Mouse (Mus musculus) 3T3-L1 (cell line): ENCODE data around the gene Grik3.
"Not testable (repeated sequence)": the region's sequence is repeated elsewhere in the genome, so short reads cannot be mapped to it uniquely, and the experiment has no call there.

Source experiments
- DNase-seq: peaks from one replicate; pipeline ENCODE4 v3.0.0-alpha.2; 2015; ENCODE audit warnings: low read depth, low spot score

Grik3 gene

DNA sequence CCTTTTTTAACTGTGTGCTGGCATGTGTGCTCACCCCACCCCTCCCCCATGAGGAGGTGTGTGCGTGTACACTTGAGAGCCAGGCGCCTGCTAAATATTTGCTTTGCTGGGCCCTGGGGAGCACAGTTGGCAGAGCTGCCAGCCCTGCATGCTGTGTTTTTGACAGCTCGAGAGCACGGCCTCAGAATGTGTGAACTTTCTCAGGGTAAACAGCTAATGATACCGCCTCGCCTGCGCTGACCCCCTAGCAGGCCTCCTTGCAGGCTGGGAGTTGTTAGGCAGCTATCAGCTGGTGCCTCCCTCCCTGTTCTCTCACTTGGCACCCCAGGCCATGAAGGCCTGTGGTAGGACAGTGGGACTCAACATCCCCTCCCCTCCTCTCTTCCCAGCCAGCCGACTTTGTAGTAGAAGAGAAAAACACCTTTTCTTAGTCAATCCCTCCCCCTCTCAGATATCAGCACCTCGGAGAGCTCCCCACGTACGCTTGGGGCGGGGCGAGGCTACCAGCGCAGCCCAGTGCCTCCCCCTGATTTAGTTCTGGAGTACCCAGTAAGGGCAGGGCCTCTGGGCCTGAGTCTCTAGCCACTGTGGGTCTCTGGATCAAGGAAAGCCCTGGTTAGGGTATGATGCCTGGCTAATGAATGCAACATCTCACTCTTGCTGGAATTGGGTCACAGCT, 99.9 kb downstream of the Grik3 start:
- DNase-seq: peak; percentile 4

DNA sequence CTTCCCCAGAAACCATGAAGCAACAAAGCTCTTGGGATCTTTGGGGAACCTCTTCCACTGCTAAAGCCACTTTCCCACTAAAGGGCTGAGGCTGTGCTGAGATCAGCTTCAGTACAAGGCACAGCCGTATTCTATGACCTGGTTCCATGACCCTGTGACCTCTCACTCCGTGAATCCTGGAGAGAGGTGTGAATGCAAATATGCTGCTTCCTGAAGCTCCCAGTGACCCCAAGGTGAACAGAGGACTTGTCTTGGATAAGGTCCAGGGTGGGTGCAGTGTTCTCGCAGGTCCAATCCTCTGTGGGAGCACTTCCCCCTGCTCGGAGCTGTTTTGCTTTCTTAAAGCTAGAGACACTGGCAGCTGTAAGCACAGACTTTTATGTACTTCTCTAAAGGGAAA, 102.2 kb downstream of the Grik3 start:
- no peak for DNase-seq

- DNase-seq: no peak
These were observed 104.5 kb downstream of the Grik3 start for GRCm38 (mm10) chr4:125595011-125595410.

GRCm38 (mm10) chr4:125598677-125599076, 108.2 kb downstream of the Grik3 start:
- no peak for DNase-seq

DNA sequence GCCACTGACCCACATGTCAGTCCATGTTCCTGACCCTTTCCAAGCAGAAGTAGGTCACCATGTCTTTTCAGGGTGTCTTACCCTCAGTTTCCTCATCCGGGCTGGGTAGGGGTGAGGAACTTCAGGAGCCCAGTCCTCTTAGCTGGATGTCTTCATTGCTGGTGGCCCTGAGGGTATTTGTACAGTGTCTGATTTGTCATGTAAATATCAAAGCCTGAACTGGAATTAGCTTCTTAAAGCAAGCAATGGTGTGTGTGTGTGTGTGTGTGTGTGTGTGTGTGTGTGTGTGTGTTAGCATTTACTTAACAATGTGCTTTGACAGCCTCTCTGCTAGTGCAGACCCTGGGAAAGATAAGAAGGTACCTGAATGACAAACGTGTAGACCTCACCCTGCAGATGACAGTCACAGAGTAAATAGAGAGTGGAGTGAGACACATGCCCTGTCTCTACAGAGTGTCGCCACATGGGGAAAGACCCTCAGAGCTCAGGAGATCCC, 109.1 kb downstream of the Grik3 start:
- DNase-seq: no peak

DNA sequence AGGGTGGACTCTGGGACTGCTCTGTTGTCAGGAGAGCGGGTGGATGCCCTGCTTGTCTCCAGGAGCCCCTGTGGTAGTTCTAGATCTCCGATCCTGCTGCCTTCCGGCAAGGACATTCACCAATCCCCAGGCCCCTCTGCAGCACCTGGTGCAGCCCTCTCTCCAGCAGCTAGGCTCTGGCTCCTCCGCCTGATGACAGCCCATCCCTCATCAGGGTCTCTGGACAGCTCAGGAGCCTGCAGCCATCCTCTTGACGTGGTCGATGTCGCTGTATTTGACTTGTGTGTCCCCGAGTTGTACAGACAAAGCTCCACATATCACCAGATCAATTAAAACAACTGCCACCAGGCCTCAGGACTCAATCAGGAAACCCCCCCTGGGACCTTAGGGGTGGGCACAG, 110.1 kb downstream of the Grik3 start:
- no peak for DNase-seq

DNA sequence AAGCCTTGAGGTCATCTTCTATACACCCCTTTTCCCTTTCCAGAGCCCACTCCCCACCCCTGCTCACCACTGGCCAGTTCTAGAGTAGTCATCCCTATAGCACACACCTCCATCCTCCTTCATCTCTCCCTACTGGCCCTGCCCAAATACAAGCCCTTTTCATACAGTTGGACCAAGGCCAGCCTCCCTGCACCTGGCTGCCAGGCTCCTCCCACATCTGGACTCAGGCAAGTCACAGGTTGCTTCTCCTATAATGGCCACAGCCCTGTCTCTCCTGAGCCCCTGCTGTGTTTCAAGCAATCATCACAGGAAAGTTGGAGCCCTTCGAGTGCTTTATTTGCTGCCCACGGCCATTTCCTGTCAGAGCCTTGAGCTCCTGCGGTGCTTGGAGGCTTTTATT, 110.8 kb downstream of the Grik3 start:
- no peak for DNase-seq

- DNase-seq: no peak
These were observed 114.0 kb downstream of the Grik3 start for GRCm38 (mm10) chr4:125604494-125604893.

DNA sequence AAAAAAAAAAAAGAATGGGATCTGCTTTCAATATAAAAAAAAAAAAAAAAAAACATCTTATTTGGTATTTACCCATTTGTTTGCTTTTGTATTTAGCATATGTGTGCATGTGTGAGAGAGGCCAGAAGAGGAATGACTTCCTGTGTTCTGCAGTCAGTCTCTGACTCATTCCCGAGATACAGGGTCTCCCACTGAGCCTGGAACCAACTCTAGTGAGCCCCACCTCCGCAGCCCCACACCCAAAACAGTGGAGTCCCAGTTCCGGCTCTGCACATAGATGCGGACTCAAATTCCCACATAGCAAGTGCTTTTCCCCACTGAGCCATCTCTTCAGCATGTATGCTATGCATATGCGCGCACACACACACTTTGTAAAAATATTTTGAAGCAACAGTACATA, 115.6 kb downstream of the Grik3 start:
- DNase-seq: no peak

- DNase-seq: no peak
These were observed 117.0 kb downstream of the Grik3 start for GRCm38 (mm10) chr4:125607397-125608042.

DNA sequence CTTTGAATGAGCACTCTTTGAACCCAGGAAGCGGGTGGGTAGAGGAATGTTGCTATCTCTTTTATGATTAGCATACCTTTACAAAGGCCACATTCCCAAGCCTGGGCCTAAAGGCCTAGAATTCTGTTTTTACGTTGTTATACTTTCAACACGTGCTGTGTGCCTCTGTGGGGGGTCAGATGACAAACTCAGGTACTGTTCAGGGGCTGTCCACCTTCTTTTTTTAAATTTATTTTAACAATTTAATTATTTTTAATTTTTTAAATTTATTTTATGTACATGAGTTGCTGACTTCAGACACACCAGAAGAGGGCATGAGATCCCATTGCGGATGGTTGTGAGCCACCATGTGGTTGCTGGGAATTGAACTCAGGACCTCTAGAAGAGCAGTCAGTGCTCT, 118.4 kb downstream of the Grik3 start:
- not testable (repeated sequence) for DNase-seq

- DNase-seq: no peak
These were observed 119.1 kb downstream of the Grik3 start for GRCm38 (mm10) chr4:125609320-125610306.

DNA sequence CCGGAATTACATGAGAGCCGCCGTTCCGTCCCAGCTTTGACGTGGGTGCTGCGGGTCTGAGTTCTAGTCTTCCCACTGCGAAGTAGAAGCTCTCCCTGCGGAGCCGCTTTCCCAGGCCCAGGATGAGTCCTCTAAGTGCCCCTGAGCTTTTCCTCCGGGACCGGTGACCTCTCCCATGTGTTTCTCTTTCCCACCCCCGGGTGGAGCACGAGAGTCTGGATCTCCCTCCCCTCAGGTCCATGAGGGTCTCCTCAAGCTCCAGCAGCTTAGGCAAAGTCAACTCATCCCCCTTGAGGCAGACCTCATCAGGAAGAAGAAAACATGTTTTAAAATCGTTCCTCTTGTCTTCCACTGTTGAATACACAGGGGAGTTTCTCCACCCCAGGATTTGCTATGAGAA, 127.4 kb downstream of the Grik3 start:
- DNase-seq: no peak

- no peak for DNase-seq
These were observed 128.2 kb downstream of the Grik3 start for GRCm38 (mm10) chr4:125618524-125619320.

DNA sequence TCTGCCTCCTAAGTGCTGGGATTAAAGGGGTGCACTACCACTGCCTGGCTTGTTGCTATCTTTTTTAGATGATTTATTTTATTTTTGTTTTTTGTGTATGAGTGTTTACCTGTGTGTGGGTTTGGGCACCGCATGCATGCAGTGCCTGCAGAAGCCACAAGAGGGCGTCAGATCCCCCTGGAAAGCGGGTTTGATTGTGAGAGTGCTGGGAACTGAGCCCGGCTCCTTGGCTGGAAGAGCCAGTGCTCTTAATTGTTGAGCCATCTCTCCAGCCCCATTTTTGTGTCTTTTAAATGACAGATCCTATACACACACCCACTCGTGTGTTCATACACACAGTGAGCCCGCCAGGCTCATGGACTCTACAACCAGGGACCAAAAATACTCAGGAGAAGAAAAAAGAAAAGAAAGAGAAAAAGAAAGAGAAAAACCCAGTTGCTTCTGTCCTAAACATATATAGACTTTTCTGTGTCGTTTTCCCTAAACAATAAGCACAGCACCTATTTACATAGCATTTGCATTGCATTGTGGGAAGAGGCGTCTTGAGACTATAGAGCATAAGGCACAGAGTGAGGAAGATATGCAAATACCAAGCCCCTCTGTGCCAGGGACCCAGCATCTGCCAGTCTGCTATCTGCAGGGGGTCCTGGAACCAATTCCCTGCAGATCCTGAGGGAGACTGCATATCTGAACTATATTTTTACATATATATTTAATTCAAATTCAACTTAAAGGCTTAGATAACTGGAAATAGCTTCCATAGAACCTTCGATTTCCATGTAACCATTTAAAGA, 134.6 kb downstream of the Grik3 start:
- DNase-seq: no peak

DNA sequence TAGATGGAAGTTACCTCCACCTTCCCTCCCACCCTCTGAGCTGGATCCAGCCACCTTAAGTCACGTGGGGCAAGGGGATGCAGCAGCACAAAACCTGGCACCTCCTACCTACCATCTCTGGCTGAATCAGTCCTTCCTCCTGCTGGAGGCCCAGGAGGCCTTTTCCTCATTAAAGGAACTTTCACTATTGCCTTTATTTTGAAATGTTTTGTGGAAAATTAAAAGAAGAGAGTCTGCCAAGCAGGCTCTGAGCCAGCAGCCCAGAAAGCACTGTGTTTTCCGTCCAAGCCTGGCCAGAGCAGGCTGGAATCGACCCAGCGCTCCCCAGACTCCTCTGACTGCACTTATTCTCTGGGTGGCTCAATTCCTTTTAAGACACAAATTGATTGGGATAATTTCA, 139.0 kb downstream of the Grik3 start:
- no peak for DNase-seq

DNA sequence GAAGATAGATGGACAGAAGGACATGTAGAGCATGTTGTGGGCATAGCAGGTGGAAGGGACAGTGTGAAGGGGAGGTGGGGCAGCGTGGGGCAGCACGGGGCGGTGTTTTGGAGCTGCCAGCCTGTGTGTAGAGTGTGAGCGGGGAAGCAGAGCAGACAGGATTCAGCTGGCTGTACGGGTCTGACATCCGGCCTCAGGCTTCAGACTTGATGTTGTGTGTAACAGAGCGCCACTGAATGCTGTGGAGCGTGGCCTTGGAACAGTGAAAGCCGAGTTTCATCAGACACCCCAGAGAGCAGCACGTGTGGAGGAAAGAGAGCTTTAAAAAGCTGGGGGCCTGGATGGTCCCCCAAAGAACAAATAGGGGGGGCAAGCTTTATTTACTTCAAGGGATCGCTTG, 144.5 kb downstream of the Grik3 start:
- no peak for DNase-seq

DNA sequence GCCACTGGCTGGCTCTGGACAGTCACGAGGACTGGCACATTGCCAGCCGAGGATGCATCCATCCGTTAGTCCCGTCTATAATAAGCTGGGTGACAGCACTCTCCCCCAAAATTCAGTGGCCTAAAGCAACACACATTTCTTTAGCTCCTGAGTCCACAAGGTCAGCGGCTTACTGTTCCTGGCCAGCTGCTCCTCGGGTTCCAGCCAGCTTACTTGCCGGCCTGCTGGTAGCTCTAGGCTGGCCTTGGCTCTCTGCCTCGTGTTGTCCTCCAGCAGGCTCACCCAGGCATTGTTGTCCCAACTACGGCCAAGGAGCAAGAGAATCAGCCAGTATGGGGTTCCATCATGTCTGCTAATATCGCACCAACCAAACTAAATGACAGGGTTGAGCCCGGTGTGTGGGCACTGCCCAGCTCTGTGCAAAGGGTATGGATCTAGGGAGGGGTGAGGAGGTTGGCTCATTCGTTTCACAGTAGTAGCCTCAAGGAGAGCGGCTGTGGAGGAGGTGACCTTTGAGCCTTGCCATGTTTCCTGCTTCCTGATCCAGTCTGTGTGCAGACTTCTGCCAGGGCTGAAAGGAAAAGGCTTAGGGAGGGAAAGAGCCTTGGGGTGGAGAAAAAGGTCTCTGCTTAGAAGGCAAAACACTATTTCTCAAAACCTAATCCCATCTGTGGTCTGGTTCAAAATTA, 146.3 kb downstream of the Grik3 start:
- DNase-seq: no peak

DNA sequence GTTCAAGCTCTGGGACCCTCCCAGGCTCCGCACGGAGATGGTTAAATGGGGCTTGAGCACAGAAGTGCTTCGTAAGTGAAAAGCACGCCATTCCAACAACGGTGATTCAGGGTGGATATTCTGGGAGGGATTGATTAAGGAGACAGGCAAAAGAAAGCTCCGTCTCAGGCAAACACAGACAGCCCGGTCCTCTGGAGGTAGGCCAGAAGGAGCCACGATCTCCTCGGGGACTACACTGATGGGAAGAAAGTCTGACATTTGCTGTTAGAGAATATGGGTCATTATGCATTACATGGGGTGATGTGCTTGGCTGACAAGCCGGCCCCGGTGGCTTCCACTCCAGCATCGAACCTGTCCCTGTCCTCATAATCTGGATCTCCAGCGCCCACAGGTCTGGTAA, 146.9 kb downstream of the Grik3 start:
- DNase-seq: no peak

DNA sequence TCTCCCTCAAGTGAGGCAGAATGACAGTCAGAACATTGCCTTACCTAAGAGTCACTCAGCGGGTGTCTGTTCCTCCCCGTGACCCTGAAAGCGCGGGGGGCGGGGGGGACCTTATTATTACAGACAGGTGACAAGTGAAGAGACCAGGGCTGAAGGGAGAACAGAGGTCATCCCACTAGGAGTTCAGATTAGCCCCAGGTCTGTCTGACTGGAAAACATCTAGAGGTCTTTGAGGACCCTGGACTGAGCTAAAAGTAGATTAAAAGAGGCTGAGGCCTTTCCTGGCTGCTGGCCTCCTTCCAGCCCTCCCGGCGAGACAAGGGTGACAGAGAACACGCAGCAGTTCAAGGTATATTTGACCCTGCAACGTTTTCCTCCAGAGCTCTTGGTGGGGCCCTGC, 150.0 kb downstream of the Grik3 start:
- no peak for DNase-seq
